Mouse (Mus musculus) midbrain, embryonic 11.5 days (tissue): Measurements from ENCODE around the gene 2810408A11Rik. TPM values are rescaled to one million over a fixed set of nuclear protein-coding genes. Genes with fewer than 3 reads are reported as not detected.
A peak's percentile ranks its signal among the peaks of the same experiment; 100 is the strongest.
"Not testable (repeated sequence)": the region's sequence is repeated elsewhere in the genome, so short reads cannot be mapped to it uniquely, and the experiment has no call there.

ENCODE experiments used
- ATAC-seq: fragments of 200-750 bp; cut with Nextera tagmentation; 2 replicates; pipeline ENCODE4 v1.8.0; 2017; ENCODE audit warnings: moderate TSS enrichment, moderate library complexity; ENCODE audit not compliant: low FRiP score
- DNase-seq: peaks from one replicate; pipeline ENCODE4 v3.0.0; 2015; ENCODE audit warnings: low spot score; ENCODE audit errors: missing footprints
- H3K27ac ChIP-seq: fragments of 300-500 bp; sonication (generic); 2 replicates; pipeline ENCODE4 v1.5.1; 2014; ENCODE audit warnings: low read depth, low read length
- H3K27me3 ChIP-seq: fragments of 300-500 bp; sonication (generic); 2 replicates; pipeline ENCODE4 v1.6.1; 2014; ENCODE audit warnings: mild to moderate bottlenecking, low read length, moderate library complexity, mixed read lengths; ENCODE audit not compliant: control insufficient read depth, insufficient read depth
- H3K36me3 ChIP-seq: fragments of 300-500 bp; sonication (generic); 2 replicates; pipeline ENCODE4 v1.6.1; 2014; ENCODE audit warnings: mild to moderate bottlenecking, low read length, moderate library complexity, mixed read lengths; ENCODE audit not compliant: control insufficient read depth, insufficient read depth
- H3K4me1 ChIP-seq: fragments of 300-500 bp; sonication (generic); 2 replicates; pipeline ENCODE4 v1.6.1; 2014; ENCODE audit warnings: low read length; ENCODE audit not compliant: control insufficient read depth, insufficient read depth
- H3K4me2 ChIP-seq: fragments of 300-500 bp; sonication (generic); 2 replicates; pipeline ENCODE4 v1.6.1; 2014; ENCODE audit warnings: mild to moderate bottlenecking, moderate library complexity
- H3K4me3 ChIP-seq: fragments of 300-500 bp; sonication (generic); 2 replicates; pipeline ENCODE4 v1.5.1; 2014; ENCODE audit warnings: low read depth, low read length
- H3K9ac ChIP-seq: fragments of 300-500 bp; sonication (generic); 2 replicates; pipeline ENCODE4 v1.6.1; 2014; ENCODE audit warnings: low read length
- H3K9me3 ChIP-seq: fragments of 300-500 bp; sonication (generic); 2 replicates; pipeline ENCODE4 v1.6.1; 2016; ENCODE audit warnings: low read length; ENCODE audit not compliant: control insufficient read depth
- WGBS: fragments of 180-500 bp; shearing (Covaris S2); extraction: QIAGEN DNeasy Blood & Tissue Kit; methylation state at CpG from one replicate; pipeline ENCODE4 v1.1.7; 2014; 5-methylcytosine and 5-hydroxymethylcytosine counted together
- polyA plus RNA-seq: library from polyadenylated mRNA; unstranded; fragments of >200 nt; fragmentation: Nextera tagmentation; extraction: Ambion mirVana; gene quantifications from 2 replicates; pipeline ENCODE4 v1.2.1, GENCODE M21; 2014

The 2810408A11Rik gene
- polyA plus RNA-seq, 1 experiment from 2014 or later: 17.8 TPM

GRCm38 (mm10) chr11:69921114-69922011 is 20.6 kb upstream of the 2810408A11Rik start, which contains the start of gene Eif5a:
Gene Eif5a, minus strand, starts transcription at chr11:69921958.
- DNase-seq (peak; percentile 100), ATAC-seq (peak; percentile 96)
- H3K27ac ChIP-seq: peak within 1 kb of the TSS; percentile 92
- WGBS: under 1% methylated on average over 78 of the region's 78 CpGs
- no peaks in the 10 kb centered on the region for H3K9me3 ChIP-seq
- H3K4me3 ChIP-seq: peak within 1 kb of the TSS; percentile 95
- H3K4me1 ChIP-seq: peaks cover 14% of the 10 kb centered on the region
- no peaks in the 10 kb centered on the region for H3K27me3 ChIP-seq
- H3K4me2 ChIP-seq: peak within 1 kb of the TSS; percentile 87
- peak within 1 kb of the TSS; percentile 94 for H3K9ac ChIP-seq
- H3K36me3 ChIP-seq: peaks cover 14% of the 10 kb centered on the region

- peaks cover 19% of the 10 kb centered on the region for H3K4me1 ChIP-seq
- peaks cover 19% of the 10 kb centered on the region for H3K36me3 ChIP-seq
- no peaks in the 10 kb centered on the region for H3K9me3 ChIP-seq
- DNase-seq (peak; percentile 94), ATAC-seq (peak; percentile 45)
- under 1% methylated on average over 51 of the region's 65 CpGs for WGBS
- no peaks in the 10 kb centered on the region for H3K27me3 ChIP-seq
- H3K27ac ChIP-seq: peak overlapping the region; percentile 88
- peak overlapping the region; percentile 95 for H3K4me3 ChIP-seq
- H3K4me2 ChIP-seq: peak overlapping the region; percentile 87
- H3K9ac ChIP-seq: peak overlapping the region; percentile 94
Measured at GRCm38 (mm10) chr11:69920266-69921031, 19.7 kb upstream of the 2810408A11Rik start.

- Histone ChIP-seq H3K27me3 (no peaks in the 10 kb centered on the region), H3K4me1 (peaks cover 25% of the 10 kb centered on the region), H3K4me2 (peak overlapping the region; percentile 87), H3K36me3 (peaks cover 21% of the 10 kb centered on the region), H3K9me3 (no peaks in the 10 kb centered on the region), H3K9ac (peak overlapping the region; percentile 94), H3K4me3 (peak overlapping the region; percentile 95), H3K27ac (peak overlapping the region; percentile 88)
- no peak for ATAC-seq
- DNase-seq: peak; percentile 95
- WGBS: 3% methylated on average over 17 of the region's 17 CpGs
Measured at GRCm38 (mm10) chr11:69919661-69920265, 19.0 kb upstream of the 2810408A11Rik start.

GRCm38 (mm10) chr11:69919053-69919452 is 18.3 kb upstream of the 2810408A11Rik start:
- peak overlapping the region; percentile 95; the same call in 1 of the 2 replicates for H3K4me3 ChIP-seq
- H3K27ac ChIP-seq: no peak overlapping the region
- H3K27me3 ChIP-seq: no peaks in the 10 kb centered on the region
- H3K36me3 ChIP-seq: peaks cover 21% of the 10 kb centered on the region
- peak overlapping the region; percentile 87 for H3K4me2 ChIP-seq
- DNase-seq (no peak), ATAC-seq (no peak)
- H3K4me1 ChIP-seq: peaks cover 29% of the 10 kb centered on the region
- 84% methylated on average over 9 of the region's 9 CpGs for whole genome bisulfite sequencing
- no peak overlapping the region for H3K9ac ChIP-seq
- H3K9me3 ChIP-seq: no peaks in the 10 kb centered on the region

GRCm38 (mm10) chr11:69918118-69918517 is 17.3 kb upstream of the 2810408A11Rik start:
- ATAC-seq: no peak
- no peak overlapping the region for H3K4me2 ChIP-seq
- DNase-seq: no peak
- no peak overlapping the region for H3K27ac ChIP-seq
- no peak overlapping the region for H3K9ac ChIP-seq
- no peaks in the 10 kb centered on the region for H3K27me3 ChIP-seq
- peaks cover 34% of the 10 kb centered on the region for H3K4me1 ChIP-seq
- H3K36me3 ChIP-seq: peaks cover 21% of the 10 kb centered on the region
- H3K4me3 ChIP-seq: no peak overlapping the region; the same call in 1 of the 2 replicates
- 89% methylated on average over 5 of the region's 5 CpGs for WGBS
- no peaks in the 10 kb centered on the region for H3K9me3 ChIP-seq

- Histone ChIP-seq H3K4me3 (no peak overlapping the region), H3K36me3 (peaks cover 24% of the 10 kb centered on the region), H3K4me1 (peaks cover 35% of the 10 kb centered on the region), H3K4me2 (no peak overlapping the region), H3K9me3 (no peaks in the 10 kb centered on the region), H3K9ac (no peak overlapping the region), H3K27me3 (no peaks in the 10 kb centered on the region), H3K27ac (no peak overlapping the region)
- DNase-seq: no peak
- 89% methylated on average over 8 of the region's 8 CpGs for WGBS
- ATAC-seq: no peak
Measured at GRCm38 (mm10) chr11:69917379-69917948, 16.7 kb upstream of the 2810408A11Rik start.

- H3K9me3 ChIP-seq, H3K27me3 ChIP-seq, H3K4me3 ChIP-seq, H3K4me2 ChIP-seq, ATAC-seq, H3K27ac ChIP-seq, H3K9ac ChIP-seq: not testable (repeated sequence)
- 73% methylated on average over 7 of the region's 7 CpGs for WGBS
- Histone ChIP-seq H3K36me3 (peaks cover 30% of the 10 kb centered on the region), H3K4me1 (peaks cover 33% of the 10 kb centered on the region)
- peak; percentile 72 for DNase-seq
Measured at GRCm38 (mm10) chr11:69916652-69917378, 16.0 kb upstream of the 2810408A11Rik start.
